Mouse (Mus musculus) cortical plate, adult 2 months (tissue): ENCODE measurements around the gene Fam173b.

Source experiments
- CTCF ChIP-seq: fragments of 200-500 bp; IDR thresholded peaks from 2 replicates; pipeline ENCODE4 v1.5.1; 2011; ENCODE audit warnings: mild to moderate bottlenecking, control low read depth, low read length; ENCODE audit not compliant: insufficient read depth; ENCODE audit errors: extremely low read depth
- POLR2A ChIP-seq: fragments of 200-500 bp; IDR thresholded peaks from 2 replicates; pipeline ENCODE4 v1.6.1; 2011; ENCODE audit warnings: mild to moderate bottlenecking, low read length, control low read depth; ENCODE audit not compliant: insufficient read depth; ENCODE audit errors: extremely low read depth

DNA sequence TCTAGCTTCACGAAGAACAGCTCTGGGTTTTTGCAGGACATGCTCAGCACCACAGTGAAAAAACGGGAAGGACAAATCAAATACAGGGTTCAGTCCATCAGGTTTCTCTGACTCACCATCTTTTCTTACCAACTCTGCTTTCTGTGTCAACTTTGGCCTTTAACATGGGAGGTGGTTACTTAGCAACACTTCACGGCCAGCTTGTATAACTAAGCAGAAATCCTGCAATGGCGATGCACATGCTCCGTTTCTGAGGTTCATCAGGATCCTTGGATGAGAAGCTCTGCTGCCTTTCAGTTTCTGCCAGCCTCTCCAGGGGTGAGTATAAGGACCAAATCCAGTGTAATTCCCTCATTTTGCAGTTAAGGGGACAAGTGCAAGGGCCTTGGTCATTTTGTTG is 36.5 kb upstream of the Fam173b start, which contains the start of gene Cmbl:
- no peak for TF ChIP-seq CTCF
- no peak for TF ChIP-seq POLR2A
